Mouse (Mus musculus) retina, postnatal 7 days (tissue): ENCODE measurements around the gene Nck2.
A peak's percentile ranks its signal among the peaks of the same experiment; 100 is the strongest.

Source experiments
- DNase-seq: peaks from one replicate; pipeline ENCODE4 v3.0.0-alpha.2; 2012; ENCODE audit warnings: low read depth, low spot score

Gene Nck2

GRCm38 (mm10) chr1:43433853-43434252 lies 10.5 kb upstream of the Nck2 start:
- DNase-seq = no peak

- DNase-seq = no peak
Observed at GRCm38 (mm10) chr1:43436554-43436953, 7.8 kb upstream of the Nck2 start.

GRCm38 (mm10) chr1:43439261-43439660 lies 5.1 kb upstream of the Nck2 start:
- DNase-seq = no peak

- no peak for DNase-seq
Observed at GRCm38 (mm10) chr1:43442568-43442967, 1.8 kb upstream of the Nck2 start.

GRCm38 (mm10) chr1:43445170-43446088 lies 1.1 kb downstream of the Nck2 start:
- DNase-seq = peak; percentile 67

DNA sequence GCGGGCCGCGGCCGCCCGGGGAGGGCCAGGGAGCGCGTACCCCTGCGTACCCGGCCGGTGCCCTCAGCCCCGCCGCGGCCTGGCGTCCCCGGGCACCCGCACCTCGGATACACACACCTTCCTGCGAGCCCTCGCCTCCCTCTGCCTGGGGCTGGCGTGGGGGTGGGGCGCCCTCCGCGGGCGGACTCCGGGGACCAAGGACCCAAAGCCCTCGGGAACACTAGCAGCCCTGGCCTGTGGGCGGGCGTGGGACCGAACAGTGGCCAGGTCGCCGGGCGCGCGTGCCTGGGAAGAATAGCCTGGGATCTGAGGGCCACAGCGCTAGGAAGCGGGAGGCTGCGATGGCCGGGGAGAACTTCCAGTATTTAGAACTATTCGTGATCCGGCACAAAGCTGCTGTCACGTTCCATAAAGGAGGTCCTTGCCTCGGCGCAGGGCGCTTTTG lies 1.7 kb downstream of the Nck2 start:
- DNase-seq = peak; percentile 34

DNA sequence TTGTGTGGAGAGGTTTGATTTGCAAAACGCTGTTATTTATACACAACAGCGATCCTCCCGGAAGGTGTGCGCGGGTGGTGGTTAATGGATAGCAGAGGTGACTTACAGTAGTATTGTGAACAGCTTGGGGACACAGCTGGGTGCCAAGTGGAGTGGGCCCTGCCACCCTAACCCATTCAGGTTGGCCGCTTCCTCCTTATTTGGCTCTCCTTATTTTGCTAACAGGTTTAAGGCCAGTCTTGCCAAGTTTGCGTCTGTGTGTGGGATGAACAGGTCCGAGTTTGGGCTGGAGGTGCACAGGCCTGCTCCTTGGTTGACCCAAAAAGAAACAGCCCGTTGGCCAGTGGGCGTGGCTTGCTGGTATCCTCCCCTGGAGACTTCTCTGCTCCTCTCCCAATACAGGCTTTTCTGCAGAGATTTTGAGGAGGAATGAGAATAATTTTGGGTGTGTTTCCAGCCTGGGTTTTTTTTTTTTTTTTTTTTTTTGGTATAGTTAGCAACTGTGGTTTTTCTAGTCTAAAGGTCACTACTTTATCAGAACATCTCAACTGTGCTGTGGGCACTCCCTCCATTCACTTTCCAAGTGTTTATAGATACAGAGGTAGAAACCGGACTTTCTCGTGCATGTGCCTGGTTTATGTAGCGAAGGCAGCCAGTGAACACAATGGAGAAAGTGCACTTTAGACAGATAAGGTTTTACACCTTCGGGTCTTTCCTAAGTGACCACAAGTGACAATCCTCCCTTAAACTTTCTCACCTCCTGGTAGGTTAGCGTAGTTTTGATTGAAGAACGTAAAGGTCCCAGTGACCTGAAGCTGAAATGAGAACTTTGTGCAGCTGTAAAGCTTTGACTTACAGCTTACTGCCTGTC lies 2.6 kb downstream of the Nck2 start:
- DNase-seq = no peak

GRCm38 (mm10) chr1:43447602-43448287 lies 3.4 kb downstream of the Nck2 start:
- no peak for DNase-seq

GRCm38 (mm10) chr1:43450811-43451210 lies 6.4 kb downstream of the Nck2 start:
- no peak for DNase-seq

DNA sequence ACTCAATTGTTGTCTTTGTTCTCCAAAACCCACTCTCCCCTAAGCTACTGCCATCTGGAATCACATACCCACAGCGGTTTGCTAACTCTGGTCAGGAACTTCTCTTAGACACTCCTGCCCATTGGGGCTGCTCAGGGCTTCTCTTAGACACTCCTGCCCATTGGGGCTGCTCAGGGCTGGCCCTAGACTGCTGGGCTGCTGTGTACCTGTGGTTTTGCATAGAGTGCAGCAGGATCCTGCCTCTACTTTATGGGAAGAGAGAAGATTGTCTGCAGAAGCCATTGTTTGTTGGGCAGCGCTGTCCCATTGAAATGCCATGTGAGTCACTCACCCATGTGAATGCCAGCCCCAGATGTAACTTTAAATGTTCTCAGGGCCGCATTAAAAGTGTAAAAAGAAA lies 9.3 kb downstream of the Nck2 start:
- no peak for DNase-seq

GRCm38 (mm10) chr1:43454741-43455140 lies 10.4 kb downstream of the Nck2 start:
- no peak for DNase-seq

GRCm38 (mm10) chr1:43455196-43455595 lies 10.8 kb downstream of the Nck2 start:
- DNase-seq = no peak

DNA sequence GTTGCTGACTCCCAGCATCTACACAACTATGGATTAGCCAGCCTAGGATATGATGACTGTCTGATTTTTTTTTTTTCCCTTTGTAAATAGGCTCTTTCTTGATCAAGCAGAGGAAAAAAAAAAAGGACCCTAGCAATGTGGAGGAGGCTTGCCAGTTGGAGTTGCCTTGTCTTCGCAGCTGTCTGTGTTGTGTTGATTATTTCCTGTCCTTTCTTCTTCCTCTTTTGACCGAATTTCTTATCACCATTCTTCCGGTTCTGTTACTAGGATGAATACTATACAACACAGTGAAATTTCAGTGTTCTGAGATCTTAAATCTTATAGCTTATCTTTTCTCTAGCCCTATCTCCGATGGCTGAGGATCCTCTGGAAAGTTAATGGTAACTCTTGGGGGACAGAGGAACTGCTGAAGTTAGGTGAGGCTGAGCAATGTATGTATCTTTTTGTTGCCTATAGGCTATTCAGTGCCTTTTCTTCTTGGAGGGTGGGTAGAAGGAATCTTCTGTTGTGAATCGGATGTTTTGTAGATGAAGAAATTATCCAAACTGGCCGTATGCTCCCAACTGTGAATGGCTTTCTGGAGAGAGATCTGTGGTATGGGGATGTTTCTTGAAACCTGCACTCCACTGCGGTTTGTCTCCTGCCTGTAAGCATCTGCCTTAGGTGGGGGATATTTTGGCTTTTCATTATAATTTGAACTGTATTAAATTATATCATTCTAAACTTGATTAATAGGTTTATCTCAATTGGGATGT lies 12.8 kb downstream of the Nck2 start:
- no peak for DNase-seq

DNA sequence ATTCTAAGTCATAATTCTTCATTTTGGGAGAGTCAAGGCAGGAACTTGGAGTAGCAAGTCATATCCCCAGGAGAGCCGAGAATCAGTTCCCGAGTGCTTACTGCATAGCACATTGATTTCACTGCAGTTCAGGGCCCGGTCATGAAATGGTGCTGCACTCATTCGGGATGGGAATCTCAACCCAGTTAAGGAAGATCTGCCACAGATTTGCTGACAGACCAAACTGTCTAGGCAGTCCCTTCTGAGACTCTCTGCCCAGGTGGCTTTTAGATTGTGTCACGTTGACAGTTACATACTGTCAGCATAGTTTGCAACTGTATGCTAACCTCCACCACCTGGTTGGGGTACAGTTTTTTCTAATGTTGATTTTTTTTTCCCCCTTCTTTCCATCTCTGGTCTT lies 16.1 kb downstream of the Nck2 start:
- no peak for DNase-seq

DNA sequence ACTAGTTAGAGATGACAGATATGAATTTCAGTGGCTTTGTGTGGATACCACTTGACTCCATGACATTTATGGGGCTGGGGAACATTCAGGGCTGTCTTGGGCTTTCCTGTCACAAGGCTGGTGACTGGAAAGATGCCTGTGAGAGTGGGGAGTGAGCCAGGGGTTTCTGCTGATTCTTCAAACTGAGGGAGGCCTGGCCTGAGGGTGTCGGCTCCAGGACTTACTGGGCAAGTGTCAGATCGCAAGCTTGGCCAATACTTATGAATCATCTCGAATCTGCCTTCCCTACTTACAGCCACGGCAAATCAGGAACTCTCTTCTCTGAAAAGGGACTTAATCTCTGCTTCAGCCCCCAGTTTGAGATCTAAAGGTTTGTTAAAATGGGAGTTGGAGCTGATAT lies 18.3 kb downstream of the Nck2 start:
- no peak for DNase-seq

DNA sequence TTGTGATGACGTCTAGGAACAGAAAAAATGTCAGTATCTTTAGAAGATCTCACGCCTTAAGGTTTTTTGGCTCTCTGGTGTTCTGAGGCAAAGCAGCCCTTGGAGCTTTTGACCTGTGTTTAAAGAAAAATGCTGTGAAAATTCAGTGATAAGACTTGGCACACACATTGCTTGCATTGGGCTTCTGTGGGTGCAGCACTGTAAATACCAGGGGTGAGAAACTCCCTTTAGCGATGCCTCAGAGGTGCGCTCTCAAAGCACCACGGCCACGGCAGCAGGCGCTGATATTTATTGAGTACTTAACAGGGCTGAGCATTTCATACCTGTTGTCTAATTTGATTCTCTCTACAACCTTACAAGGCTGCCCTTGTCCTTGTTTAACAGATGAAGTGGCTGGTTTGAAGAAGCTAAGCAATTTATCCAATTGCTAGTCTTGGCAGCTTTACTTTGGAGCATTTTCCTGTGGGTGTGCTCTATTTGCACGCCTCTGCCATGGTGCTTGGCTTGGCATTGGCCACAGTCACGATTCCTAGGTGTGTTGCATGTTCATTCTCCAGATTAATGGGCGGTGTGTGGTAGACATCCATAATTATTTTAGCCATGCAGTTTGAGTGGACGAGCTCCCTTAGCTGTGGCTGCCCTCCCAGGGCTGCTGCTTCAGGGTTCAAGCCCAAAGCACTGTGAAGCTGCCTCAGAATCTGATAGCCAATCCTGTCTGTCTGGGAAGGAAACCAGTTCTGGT lies 19.7 kb downstream of the Nck2 start:
- DNase-seq = no peak

DNA sequence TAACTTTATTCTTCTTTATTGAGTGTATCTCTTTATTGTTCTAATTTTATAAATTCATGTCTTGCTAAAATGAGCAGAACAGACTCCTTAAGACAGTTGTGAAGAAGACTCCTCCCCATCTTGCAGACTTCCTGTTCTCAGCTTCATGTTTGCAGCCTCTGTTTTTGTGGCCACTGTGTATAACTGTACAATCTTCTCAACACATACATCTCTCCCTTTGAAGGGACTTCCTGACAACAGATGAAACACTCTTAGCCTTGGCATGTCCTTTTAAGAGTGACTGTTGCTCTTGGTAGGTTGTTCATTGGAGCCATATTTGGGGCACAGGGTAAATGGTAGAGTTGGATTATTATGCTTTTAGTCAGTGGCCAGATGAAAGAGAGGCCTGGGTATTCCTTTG lies 20.6 kb downstream of the Nck2 start:
- no peak for DNase-seq

DNA sequence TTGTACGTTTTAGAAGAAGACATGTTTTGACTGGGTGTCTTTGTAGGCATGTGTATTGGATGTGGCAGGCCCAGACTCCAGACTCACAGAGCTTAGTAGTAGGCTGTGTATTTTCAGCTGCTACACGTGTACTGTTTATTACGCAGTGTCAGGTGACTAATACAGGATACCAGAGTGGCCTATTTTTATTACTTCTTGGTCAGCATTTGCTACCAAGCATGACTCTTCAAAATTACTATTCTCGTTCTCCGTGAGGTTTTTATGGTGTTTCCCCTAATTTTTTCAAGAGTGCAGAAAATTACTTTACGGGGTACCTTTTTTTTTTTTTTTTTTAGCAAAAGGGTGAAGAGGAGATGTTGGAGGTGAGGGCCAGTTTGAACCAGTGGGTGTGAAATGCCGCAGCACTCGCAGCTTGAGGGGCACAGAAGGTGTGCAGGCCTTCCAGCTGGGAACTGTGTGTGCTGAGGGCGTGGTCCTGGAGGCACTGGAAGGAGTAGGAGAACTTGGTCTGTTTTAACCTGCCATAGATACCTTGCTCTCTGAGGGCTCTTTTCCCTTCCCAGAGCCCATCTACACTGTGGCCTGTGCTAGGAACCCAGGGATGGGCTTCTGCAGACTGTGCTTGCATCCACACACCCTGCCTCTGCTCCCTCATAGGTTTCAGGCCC lies 21.7 kb downstream of the Nck2 start:
- no peak for DNase-seq

DNA sequence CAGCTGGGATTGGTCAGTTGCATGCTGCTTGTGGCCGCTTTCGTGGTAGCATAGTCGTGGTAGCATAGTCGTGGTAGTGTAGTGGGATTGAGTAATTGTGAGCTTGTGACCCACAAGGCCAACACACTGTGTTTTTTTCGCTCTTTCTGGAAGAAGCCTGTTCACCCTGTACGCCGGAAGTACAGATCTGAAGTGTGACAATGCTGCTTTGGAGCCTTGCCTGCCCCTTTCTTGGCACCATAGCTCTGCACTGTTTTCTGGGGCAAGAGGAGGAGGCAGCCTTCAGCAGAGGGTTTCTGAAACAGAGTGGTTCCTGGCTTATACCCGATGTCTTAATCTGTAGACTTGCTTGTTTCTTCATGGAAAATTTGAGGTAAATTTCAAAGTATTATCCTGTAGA lies 23.3 kb downstream of the Nck2 start:
- DNase-seq = no peak

DNA sequence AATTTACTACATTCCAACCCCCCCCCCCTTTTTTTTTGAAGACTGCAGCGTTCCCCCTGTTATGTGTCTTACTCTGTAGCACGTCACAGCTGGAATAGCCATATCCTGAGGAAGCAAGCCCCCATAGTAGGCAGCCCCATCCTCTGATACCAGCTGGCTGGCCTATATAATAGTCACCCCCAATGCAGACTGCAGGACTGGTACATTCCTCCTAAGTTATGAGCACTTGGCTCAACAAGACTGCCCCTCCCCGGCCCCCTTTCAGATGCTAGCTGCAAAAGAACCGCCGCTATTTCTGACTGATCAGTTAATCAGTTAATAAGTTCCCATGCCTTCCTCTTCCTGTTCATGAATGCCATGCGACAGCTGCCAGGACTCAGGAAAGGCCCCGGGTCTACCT lies 23.8 kb downstream of the Nck2 start:
- no peak for DNase-seq
